Mouse (Mus musculus): ENCODE measurements at regions not wholly inside any gene's neighbourhood (a gene's known extent, or its start where the extent isn't known, plus 50 kb on each side); places are given as distances from the start of the nearest gene placed in this dataset.
"Not testable (repeated sequence)": the region's sequence is repeated elsewhere in the genome, so short reads cannot be mapped to it uniquely, and the experiment has no call there.

GRCm38 (mm10) chr6:70160442-70160841 is 631.6 kb downstream of the Rpia start:
- no peak overlapping the region for H3K27ac ChIP-seq
- DNase-seq (ENCODE audit: low spot score in 2 of 2) = no peak
- no peak for TF ChIP-seq CTCF (conservative IDR thresholded peaks at IDR 0.05)
- no peak overlapping the region for H3K4me3 ChIP-seq

- H3K27ac ChIP-seq; DNase-seq (ENCODE audit: low spot score in 2 of 2): not testable (repeated sequence)
These were observed 636.3 kb downstream of the Rpia start for GRCm38 (mm10) chr6:70155771-70156170.

DNA sequence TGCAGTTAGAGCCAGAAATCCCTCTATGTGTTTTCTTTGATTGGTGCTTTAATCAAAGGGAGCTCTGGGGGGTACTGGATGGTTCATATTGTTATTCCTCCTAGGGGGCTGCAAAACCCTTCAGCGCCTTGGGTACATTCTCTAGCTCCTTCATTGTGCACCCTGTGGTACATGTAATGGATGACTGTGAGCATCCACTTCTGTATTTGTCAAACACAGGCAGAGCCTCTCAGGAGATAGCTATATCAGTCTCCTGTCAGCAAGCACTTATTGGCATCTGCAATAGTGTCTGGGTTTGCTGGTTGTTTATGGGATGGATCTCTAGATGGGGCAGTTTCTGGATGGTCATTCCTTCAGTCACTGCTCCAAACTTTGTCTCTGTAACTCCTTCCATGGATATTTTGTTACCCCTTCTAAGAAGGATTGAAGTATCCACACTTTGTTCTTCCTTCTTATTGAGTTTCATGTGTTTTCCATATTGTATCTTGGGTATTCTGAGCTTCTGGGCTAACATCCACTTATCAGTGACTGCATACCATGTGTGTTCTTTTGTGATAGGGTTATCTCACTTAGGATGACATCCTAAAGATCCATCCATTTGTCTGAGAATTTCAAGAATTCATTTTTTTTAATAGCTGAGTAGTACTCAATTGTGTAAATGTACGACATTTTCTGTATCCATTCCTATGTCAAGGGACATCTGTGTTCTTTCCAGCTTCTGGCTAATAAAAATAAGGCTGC is 640.8 kb downstream of the Rpia start:
- not testable (repeated sequence) for H3K4me3 ChIP-seq; H3K27ac ChIP-seq; DNase-seq (ENCODE audit: low spot score in 2 of 2)

More at GRCm38 (mm10) chr6:70155771-70156170, 636.3 kb downstream of the Rpia start:
- H3K4me3 ChIP-seq = not testable (repeated sequence)

- no peak for DNase-seq (ENCODE audit: low spot score in 2 of 2)
- no peak overlapping the region for H3K4me3 ChIP-seq
- no peak overlapping the region for H3K27ac ChIP-seq
- peak; percentile 54 for TF ChIP-seq CTCF (conservative IDR thresholded peaks at IDR 0.05)
These were observed 645.0 kb downstream of the Rpia start for GRCm38 (mm10) chr6:70146986-70147385.

- DNase-seq (ENCODE audit: low spot score in 2 of 2); H3K27ac ChIP-seq; H3K4me3 ChIP-seq: not testable (repeated sequence)
These were observed 648.7 kb downstream of the Rpia start for GRCm38 (mm10) chr6:70143341-70143740.

GRCm38 (mm10) chr6:70116811-70117210 is 675.2 kb downstream of the Rpia start:
- Histone ChIP-seq H3K27ac (no peak overlapping the region), H3K4me3 (no peak overlapping the region)
- DNase-seq (ENCODE audit: low spot score in 2 of 2) = no peak
- TF ChIP-seq CTCF (conservative IDR thresholded peaks at IDR 0.05) = no peak

DNA sequence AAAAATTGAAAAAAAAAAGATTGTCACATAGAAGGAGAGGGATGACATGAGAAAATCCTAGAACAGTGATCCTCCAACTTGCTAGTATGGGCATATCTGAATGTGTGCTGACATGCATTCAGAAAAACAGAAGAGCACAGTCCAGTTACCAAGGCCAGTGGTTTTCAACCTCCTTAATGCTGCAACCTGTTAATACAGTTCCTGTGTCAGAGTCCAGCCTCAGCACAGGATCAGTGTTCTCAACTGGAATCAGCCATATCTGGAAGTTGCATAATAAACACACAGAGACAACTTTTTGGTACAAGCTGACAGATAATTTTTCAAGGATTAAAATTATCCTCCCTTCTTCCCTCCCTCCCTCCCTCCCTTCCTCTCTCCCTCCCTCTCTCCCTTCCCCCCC is 680.1 kb downstream of the Rpia start:
- DNase-seq (ENCODE audit: low spot score in 2 of 2) = no peak
- no peak for TF ChIP-seq CTCF (conservative IDR thresholded peaks at IDR 0.05)
- H3K4me3 ChIP-seq = no peak overlapping the region

GRCm38 (mm10) chr6:70109412-70109811 is 682.6 kb downstream of the Rpia start:
- not testable (repeated sequence) for H3K27ac ChIP-seq; DNase-seq (ENCODE audit: low spot score in 2 of 2); H3K4me3 ChIP-seq

More for the DNA sequence above, 680.1 kb downstream of the Rpia start:
- no peak overlapping the region for H3K27ac ChIP-seq

DNA sequence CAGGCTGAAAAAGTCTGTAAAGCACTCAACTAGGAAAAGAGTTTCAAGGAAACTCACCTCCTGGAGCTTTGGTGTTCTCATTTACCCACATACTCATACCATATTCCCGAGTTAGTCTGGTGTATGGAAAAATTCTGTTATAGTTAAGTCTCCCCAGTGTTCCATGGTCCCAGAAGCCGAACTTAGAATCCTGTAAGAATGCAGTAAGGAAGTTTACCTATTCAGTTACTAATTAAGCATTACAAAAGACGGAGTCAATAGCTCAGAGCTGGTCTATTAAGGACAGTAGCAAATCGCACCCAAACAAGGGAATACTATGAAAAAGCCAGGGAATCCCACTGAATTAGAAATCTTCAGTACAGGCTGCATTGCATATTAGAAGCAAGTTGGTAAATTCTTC is 688.3 kb downstream of the Rpia start:
- TF ChIP-seq CTCF (conservative IDR thresholded peaks at IDR 0.05) = no peak
- H3K4me3 ChIP-seq = no peak overlapping the region
- no peak for DNase-seq (ENCODE audit: low spot score in 2 of 2)
- no peak overlapping the region for H3K27ac ChIP-seq

- not testable (repeated sequence) for DNase-seq (ENCODE audit: low spot score in 2 of 2); H3K4me3 ChIP-seq; H3K27ac ChIP-seq
These were observed 688.9 kb downstream of the Rpia start for GRCm38 (mm10) chr6:70103174-70103573.

DNA sequence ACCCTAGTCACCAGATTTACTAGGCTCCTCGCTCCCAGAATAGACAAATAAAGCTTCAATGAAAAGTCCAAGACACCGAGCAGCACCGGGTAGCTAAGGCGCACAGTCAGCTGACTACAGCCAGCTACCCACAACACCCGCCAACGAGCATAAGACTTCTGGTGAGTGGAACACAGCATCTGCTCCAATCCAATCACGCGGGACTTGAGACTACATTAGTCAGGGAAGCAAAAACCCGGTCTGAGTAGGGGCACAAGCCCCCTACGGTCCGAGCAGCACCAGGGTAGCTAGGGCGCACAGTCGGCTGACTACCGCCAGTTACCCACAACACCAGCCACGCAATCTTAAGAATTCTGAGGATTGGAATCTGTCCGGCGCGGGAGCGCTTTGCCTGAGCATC is 704.0 kb downstream of the Rpia start:
- no peak overlapping the region for H3K27ac ChIP-seq
- no peak overlapping the region for H3K4me3 ChIP-seq
- DNase-seq (ENCODE audit: low spot score in 2 of 2) = no peak
- no peak for TF ChIP-seq CTCF (conservative IDR thresholded peaks at IDR 0.05)

DNA sequence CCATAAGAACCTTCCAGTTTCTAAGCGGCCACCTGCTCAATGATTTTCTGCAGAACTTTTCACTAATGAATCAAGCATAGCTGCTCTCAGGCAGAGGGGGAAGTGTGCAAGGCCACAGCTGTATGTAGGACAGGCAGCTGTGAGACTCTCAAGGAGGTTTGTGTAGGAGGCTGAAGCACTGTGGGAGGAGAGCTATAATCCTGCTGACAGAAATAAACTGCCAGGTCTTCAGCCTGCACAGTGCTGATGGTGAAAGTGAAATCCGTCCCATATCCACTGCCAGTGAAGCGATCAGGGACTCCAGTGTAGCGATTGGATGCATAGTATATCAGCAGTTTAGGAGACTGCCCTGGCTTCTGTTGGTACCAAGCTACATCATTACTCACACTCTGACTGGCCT is 718.2 kb downstream of the Rpia start:
- TF ChIP-seq CTCF (conservative IDR thresholded peaks at IDR 0.05) = no peak
- H3K4me3 ChIP-seq = no peak overlapping the region
- no peak for DNase-seq (ENCODE audit: low spot score in 2 of 2)
- H3K27ac ChIP-seq = no peak overlapping the region

- no peak for DNase-seq (ENCODE audit: low spot score in 2 of 2)
- Histone ChIP-seq H3K4me3 (no peak overlapping the region), H3K27ac (no peak overlapping the region)
- TF ChIP-seq CTCF (conservative IDR thresholded peaks at IDR 0.05) = no peak
These were observed 720.0 kb downstream of the Rpia start for GRCm38 (mm10) chr6:70072007-70072406.

GRCm38 (mm10) chr6:70067716-70068415 is 724.2 kb downstream of the Rpia start:
- TF ChIP-seq CTCF (conservative IDR thresholded peaks at IDR 0.05) = no peak
- Histone ChIP-seq H3K27ac (no peak overlapping the region), H3K4me3 (no peak overlapping the region)
- DNase-seq (ENCODE audit: low spot score in 2 of 2) = no peak

Measured in layer of hippocampus, adult 2 months (tissue).